Mouse (Mus musculus): ENCODE measurements around the gene Plscr2. TPM values are rescaled to one million over a fixed set of nuclear protein-coding genes. Genes with fewer than 3 reads are reported as not detected.
A peak's percentile ranks its signal among the peaks of the same experiment; 100 is the strongest.

The Plscr2 gene
- polyA plus RNA-seq, 2 experiments: 0.16 to 0.46 TPM

- H3K4me1 ChIP-seq (replicated peaks; ENCODE audit: control insufficient read depth in 2 of 2, insufficient read depth in 2 of 2, low read length in 1 of 2): peaks cover 0 to 13% of the 10 kb centered on the region in 2 experiments; a peak in 1 of 4 replicates
- no peak overlapping the region for H3K27ac ChIP-seq
- no peaks in the 10 kb centered on the region for H3K9me3 ChIP-seq (ENCODE audit: control insufficient read depth, low read length)
- H3K27me3 ChIP-seq (ENCODE audit: control insufficient read depth, insufficient read depth, low read length): no peaks in the 10 kb centered on the region
- WGBS (ENCODE audit: insufficient replicate concordance): 52% methylated on average over 4 of the region's 4 CpGs
- peak overlapping the region; percentile 36 for H3K4me2 ChIP-seq (ENCODE audit: low read depth)
- no peak for DNase-seq (ENCODE audit: low read depth in 3 of 3, low spot score in 3 of 3)
- no peaks in the 10 kb centered on the region; the same call in 1 of the 2 replicates for H3K36me3 ChIP-seq (replicated peaks; ENCODE audit: control insufficient read depth, insufficient read depth, low read depth)
- ATAC-seq (ENCODE audit: insufficient read depth): peak; percentile 40; the same call in 1 of the 2 replicates
- TF ChIP-seq EP300 (IDR thresholded peaks at IDR 0.05; ENCODE audit: low read depth) (no peak), CTCF (IDR thresholded peaks at IDR 0.05; ENCODE audit: low read depth) (no peak)
- 0 out of 4 replicates have a peak overlapping the region, but pooled peaks of 1 of the 2 experiments have one; percentile 2 for H3K4me3 ChIP-seq (ENCODE audit: insufficient read depth in 1 of 2, low read depth in 2 of 2, low read length in 2 of 2)
- H3K9ac ChIP-seq (replicated peaks): no peak overlapping the region
Observed at GRCm38 (mm10) chr9:92265719-92266118, 9.7 kb upstream of the Plscr2 start.

DNA sequence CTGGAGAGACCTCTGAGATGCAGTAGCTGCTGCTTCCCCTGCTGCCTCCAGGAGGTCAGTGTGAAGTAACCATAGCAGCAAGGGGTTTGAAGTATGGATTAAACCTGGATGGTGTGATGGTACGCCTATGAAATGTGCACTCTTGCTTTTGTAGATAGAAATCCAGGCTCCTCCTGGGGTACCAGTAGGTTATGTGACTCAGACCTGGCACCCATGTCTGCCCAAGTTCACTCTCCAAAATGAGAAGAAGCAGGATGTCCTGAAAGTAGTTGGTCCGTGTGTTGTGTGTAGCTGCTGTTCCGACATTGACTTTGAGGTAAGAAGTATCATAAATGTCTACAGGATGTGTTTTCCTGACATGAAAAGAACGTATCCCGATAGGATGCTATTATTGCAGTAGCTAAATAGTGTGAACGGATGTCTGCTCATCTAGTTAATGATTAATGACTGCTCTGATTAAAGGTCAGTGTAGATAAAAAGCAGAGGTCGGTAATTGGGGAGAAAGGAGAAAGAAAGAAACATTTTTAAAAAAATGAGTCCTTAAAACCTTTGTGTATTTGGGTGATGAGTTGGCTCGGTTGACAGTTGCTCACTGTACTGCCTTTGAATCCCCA, 8.7 kb upstream of the Plscr2 start:
- DNase-seq (ENCODE audit: low read depth in 3 of 3, low spot score in 3 of 3): no peak
- H3K36me3 ChIP-seq (replicated peaks; ENCODE audit: control insufficient read depth, insufficient read depth, low read depth): no peaks in the 10 kb centered on the region; the same call in 1 of the 2 replicates
- 67% methylated on average over 8 of the region's 8 CpGs for WGBS (ENCODE audit: insufficient replicate concordance)
- H3K4me3 ChIP-seq (ENCODE audit: insufficient read depth in 1 of 2, low read depth in 2 of 2, low read length in 2 of 2): no peak overlapping the region
- peaks cover 0 to 16% of the 10 kb centered on the region in 2 experiments; a peak in 1 of 4 replicates for H3K4me1 ChIP-seq (replicated peaks; ENCODE audit: control insufficient read depth in 2 of 2, insufficient read depth in 2 of 2, low read length in 1 of 2)
- no peak overlapping the region for H3K4me2 ChIP-seq (ENCODE audit: low read depth)
- H3K9me3 ChIP-seq (ENCODE audit: control insufficient read depth, low read length): no peaks in the 10 kb centered on the region
- H3K27ac ChIP-seq: no peak overlapping the region
- H3K27me3 ChIP-seq (ENCODE audit: control insufficient read depth, insufficient read depth, low read length): no peaks in the 10 kb centered on the region
- H3K9ac ChIP-seq (replicated peaks): no peak overlapping the region
- ATAC-seq (ENCODE audit: insufficient read depth): 0 out of 2 replicates have a peak, but pooled peaks have one; percentile 22
- TF ChIP-seq EP300 (IDR thresholded peaks at IDR 0.05; ENCODE audit: low read depth) (no peak), CTCF (IDR thresholded peaks at IDR 0.05; ENCODE audit: low read depth) (no peak)

DNA sequence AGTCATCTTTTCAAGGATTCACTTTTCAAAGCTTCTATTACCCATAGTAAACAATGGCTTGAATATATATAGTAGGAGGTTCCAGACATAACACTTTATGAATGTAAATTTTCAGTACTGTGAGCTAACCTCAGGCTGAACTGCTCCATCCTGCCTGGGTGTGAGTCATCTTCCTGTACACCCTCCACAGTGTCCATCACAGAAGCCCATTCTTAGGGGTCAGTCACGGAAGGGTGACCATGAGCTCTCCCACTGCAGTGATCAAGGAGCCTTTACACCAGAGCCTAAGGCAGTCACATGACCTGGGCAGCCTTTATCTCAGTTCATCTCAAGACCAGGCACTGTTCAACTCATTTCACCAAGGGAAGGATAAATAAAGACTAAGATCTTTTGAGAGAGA, 7.7 kb upstream of the Plscr2 start:
- no peak overlapping the region for H3K4me3 ChIP-seq (ENCODE audit: insufficient read depth in 1 of 2, low read depth in 2 of 2, low read length in 2 of 2)
- H3K4me1 ChIP-seq (replicated peaks; ENCODE audit: control insufficient read depth in 2 of 2, insufficient read depth in 2 of 2, low read length in 1 of 2): peaks cover 0 to 16% of the 10 kb centered on the region in 2 experiments; a peak in 1 of 4 replicates
- no peaks in the 10 kb centered on the region for H3K27me3 ChIP-seq (ENCODE audit: control insufficient read depth, insufficient read depth, low read length)
- no peak for DNase-seq (ENCODE audit: low read depth in 3 of 3, low spot score in 3 of 3)
- no peak for ATAC-seq (ENCODE audit: insufficient read depth)
- 72% methylated on average over 1 of the region's 1 CpGs for WGBS (ENCODE audit: insufficient replicate concordance)
- no peaks in the 10 kb centered on the region for H3K9me3 ChIP-seq (ENCODE audit: control insufficient read depth, low read length)
- no peak overlapping the region for H3K9ac ChIP-seq (replicated peaks)
- H3K36me3 ChIP-seq (replicated peaks; ENCODE audit: control insufficient read depth, insufficient read depth, low read depth): no peaks in the 10 kb centered on the region; the same call in 1 of the 2 replicates
- H3K4me2 ChIP-seq (ENCODE audit: low read depth): no peak overlapping the region
- no peak overlapping the region for H3K27ac ChIP-seq
- TF ChIP-seq CTCF (IDR thresholded peaks at IDR 0.05; ENCODE audit: low read depth) (no peak), EP300 (IDR thresholded peaks at IDR 0.05; ENCODE audit: low read depth) (no peak)

DNA sequence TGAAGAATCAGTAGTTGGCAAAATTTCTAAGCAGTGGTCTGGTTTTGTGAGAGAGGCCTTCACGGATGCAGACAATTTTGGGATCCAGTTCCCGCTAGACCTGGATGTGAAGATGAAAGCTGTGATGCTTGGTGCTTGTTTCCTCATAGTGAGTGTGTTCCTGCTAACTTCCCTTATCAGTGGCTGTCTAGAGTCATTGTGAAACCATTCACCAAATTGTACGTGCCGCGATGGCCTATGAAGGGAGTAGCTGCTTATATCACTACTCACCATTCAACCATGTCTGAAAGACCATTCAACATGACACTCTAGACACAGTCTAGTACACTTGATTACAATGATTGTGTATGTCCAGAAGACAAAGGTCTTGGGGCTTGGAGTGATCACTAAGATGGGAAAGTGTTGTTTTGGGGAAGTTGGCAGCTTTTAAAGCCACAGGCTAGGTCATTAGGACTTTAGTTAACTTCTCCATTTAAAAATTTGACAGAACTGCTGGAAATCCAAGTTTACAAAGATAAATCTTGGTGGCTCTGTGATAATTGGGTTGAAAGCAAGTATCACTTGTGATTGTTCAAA, 5.5 kb upstream of the Plscr2 start:
- Histone ChIP-seq H3K36me3 (replicated peaks; ENCODE audit: control insufficient read depth, insufficient read depth, low read depth) (no peaks in the 10 kb centered on the region; the same call in 1 of the 2 replicates), H3K9me3 (ENCODE audit: control insufficient read depth, low read length) (no peaks in the 10 kb centered on the region), H3K27me3 (ENCODE audit: control insufficient read depth, insufficient read depth, low read length) (no peaks in the 10 kb centered on the region), H3K4me2 (ENCODE audit: low read depth) (no peak overlapping the region), H3K9ac (replicated peaks) (no peak overlapping the region), H3K4me3 (ENCODE audit: insufficient read depth in 1 of 2, low read depth in 2 of 2, low read length in 2 of 2) (no peak overlapping the region), H3K27ac (no peak overlapping the region), H3K4me1 (replicated peaks; ENCODE audit: control insufficient read depth in 2 of 2, insufficient read depth in 2 of 2, low read length in 1 of 2) (peaks cover 0 to 32% of the 10 kb centered on the region in 2 experiments; a peak in 2 of 4 replicates)
- TF ChIP-seq EP300 (IDR thresholded peaks at IDR 0.05; ENCODE audit: low read depth): no peak
- TF ChIP-seq CTCF (IDR thresholded peaks at IDR 0.05; ENCODE audit: low read depth): no peak
- DNase-seq (ENCODE audit: low read depth in 3 of 3, low spot score in 3 of 3): no peak
- ATAC-seq (ENCODE audit: insufficient read depth): no peak
- 50% methylated on average over 5 of the region's 5 CpGs for WGBS (ENCODE audit: insufficient replicate concordance)

DNA sequence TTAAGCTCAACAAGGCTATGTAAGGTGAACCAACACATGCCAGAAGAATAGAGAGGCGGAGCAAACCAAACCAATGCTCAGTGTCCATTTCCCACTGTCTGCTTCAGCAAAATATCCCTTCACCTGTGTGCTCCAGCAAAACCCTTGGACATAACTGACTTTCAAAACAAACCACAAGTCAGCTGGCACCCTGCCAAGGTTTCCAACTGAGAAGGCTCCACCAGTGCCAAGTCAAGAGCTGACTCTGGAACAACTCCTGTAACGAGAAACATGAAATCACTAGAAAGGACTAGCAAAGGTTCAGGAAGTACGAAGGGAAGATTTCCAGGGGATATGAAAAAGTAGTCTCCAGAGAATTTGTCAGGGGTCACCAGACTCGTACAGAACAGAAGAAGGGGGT, 4.5 kb upstream of the Plscr2 start:
- ATAC-seq (ENCODE audit: insufficient read depth) (no peak), DNase-seq (ENCODE audit: low read depth in 3 of 3, low spot score in 3 of 3) (no peak)
- no peaks in the 10 kb centered on the region for H3K9me3 ChIP-seq (ENCODE audit: control insufficient read depth, low read length)
- no peaks in the 10 kb centered on the region for H3K27me3 ChIP-seq (ENCODE audit: control insufficient read depth, insufficient read depth, low read length)
- TF ChIP-seq EP300 (IDR thresholded peaks at IDR 0.05; ENCODE audit: low read depth) (no peak), CTCF (IDR thresholded peaks at IDR 0.05; ENCODE audit: low read depth) (no peak)
- 65% methylated on average over 4 of the region's 4 CpGs for WGBS (ENCODE audit: insufficient replicate concordance)
- peaks cover 0 to 33% of the 10 kb centered on the region in 2 experiments; a peak in 2 of 4 replicates for H3K4me1 ChIP-seq (replicated peaks; ENCODE audit: control insufficient read depth in 2 of 2, insufficient read depth in 2 of 2, low read length in 1 of 2)
- H3K27ac ChIP-seq: no peak overlapping the region
- no peak overlapping the region for H3K4me2 ChIP-seq (ENCODE audit: low read depth)
- H3K36me3 ChIP-seq (replicated peaks; ENCODE audit: control insufficient read depth, insufficient read depth, low read depth): no peaks in the 10 kb centered on the region; the same call in 1 of the 2 replicates
- no peak overlapping the region for H3K4me3 ChIP-seq (ENCODE audit: insufficient read depth in 1 of 2, low read depth in 2 of 2, low read length in 2 of 2)
- no peak overlapping the region for H3K9ac ChIP-seq (replicated peaks)
